Mouse (Mus musculus) kidney, adult 11 months (tissue): ENCODE results near the gene Acaca.

Source experiments
- DNase-seq: peaks from one replicate; pipeline ENCODE4 v3.0.0; 2022

The Acaca gene

GRCm38 (mm10) chr11:84150884-84151283 lies 21.4 kb downstream of the Acaca start:
- no peak for DNase-seq

- no peak for DNase-seq
Observed at GRCm38 (mm10) chr11:84156535-84157262, 27.2 kb downstream of the Acaca start.

- DNase-seq = no peak
Observed at GRCm38 (mm10) chr11:84164123-84164522, 34.7 kb downstream of the Acaca start.

GRCm38 (mm10) chr11:84164561-84164960 lies 35.1 kb downstream of the Acaca start:
- DNase-seq = no peak

GRCm38 (mm10) chr11:84167046-84167526 lies 37.6 kb downstream of the Acaca start, which contains the start of gene Gm11437:
Gene Gm11437, minus strand, starts transcription at chr11:84167476.
- DNase-seq = no peak

GRCm38 (mm10) chr11:84168701-84169288 lies 39.3 kb downstream of the Acaca start:
- DNase-seq = peak; percentile 46

GRCm38 (mm10) chr11:84172539-84173435 lies 43.3 kb downstream of the Acaca start:
- DNase-seq = no peak

GRCm38 (mm10) chr11:84178571-84178970 lies 49.1 kb downstream of the Acaca start:
- DNase-seq = no peak

GRCm38 (mm10) chr11:84179226-84179953 lies 49.9 kb downstream of the Acaca start:
- DNase-seq = peak; percentile 97

GRCm38 (mm10) chr11:84179954-84180598 lies 50.6 kb downstream of the Acaca start:
- DNase-seq = peak; percentile 76

GRCm38 (mm10) chr11:84181286-84181685 lies 51.8 kb downstream of the Acaca start:
- DNase-seq = no peak

GRCm38 (mm10) chr11:84188530-84188929 lies 59.1 kb downstream of the Acaca start:
- DNase-seq = no peak

GRCm38 (mm10) chr11:84190581-84191233 lies 61.2 kb downstream of the Acaca start:
- DNase-seq = no peak

- DNase-seq = peak; percentile 56
Observed at GRCm38 (mm10) chr11:84193249-84193648, 63.8 kb downstream of the Acaca start.

GRCm38 (mm10) chr11:84194751-84195150 lies 65.3 kb downstream of the Acaca start:
- no peak for DNase-seq

GRCm38 (mm10) chr11:84197607-84198402 lies 68.3 kb downstream of the Acaca start:
- DNase-seq = peak; percentile 12

- DNase-seq = no peak
Observed at GRCm38 (mm10) chr11:84205776-84206175, 76.3 kb downstream of the Acaca start.

GRCm38 (mm10) chr11:84210876-84211275 lies 81.4 kb downstream of the Acaca start:
- DNase-seq = no peak

GRCm38 (mm10) chr11:84218951-84219350 lies 89.5 kb downstream of the Acaca start:
- no peak for DNase-seq

GRCm38 (mm10) chr11:84243562-84243961 lies 114.1 kb downstream of the Acaca start:
- DNase-seq = peak; percentile 34

GRCm38 (mm10) chr11:84247370-84247769 lies 117.9 kb downstream of the Acaca start:
- no peak for DNase-seq
